Mouse (Mus musculus) urinary bladder, postnatal 25 days (tissue): ENCODE results near the gene Ror1.

ENCODE experiments used
- DNase-seq: peaks from one replicate; pipeline ENCODE4 v3.0.0; 2022; ENCODE audit warnings: low spot score

The Ror1 gene

GRCm38 (mm10) chr4:100315066-100315465, 219.5 kb downstream of the Ror1 start:
- DNase-seq = no peak

DNA sequence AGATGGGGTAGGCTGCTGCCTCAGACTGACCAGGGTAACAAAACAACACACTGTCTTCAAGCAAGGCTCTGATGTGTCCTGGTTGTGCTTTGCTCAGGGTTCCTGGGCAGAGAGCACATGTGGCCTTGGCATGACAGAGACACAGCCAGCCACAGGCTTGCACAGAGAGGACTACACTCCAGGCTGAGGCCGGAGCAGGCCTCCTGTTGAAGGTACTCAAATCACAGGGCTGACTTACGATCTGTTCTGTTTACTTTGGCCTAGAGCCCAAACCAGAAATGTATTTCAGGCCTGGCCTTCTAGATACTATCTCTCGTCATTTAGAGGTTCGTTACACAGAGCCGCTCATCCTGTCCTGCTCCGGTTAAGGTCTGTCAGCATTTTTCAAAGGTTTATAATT, 226.2 kb downstream of the Ror1 start:
- DNase-seq = peak; percentile 18

DNA sequence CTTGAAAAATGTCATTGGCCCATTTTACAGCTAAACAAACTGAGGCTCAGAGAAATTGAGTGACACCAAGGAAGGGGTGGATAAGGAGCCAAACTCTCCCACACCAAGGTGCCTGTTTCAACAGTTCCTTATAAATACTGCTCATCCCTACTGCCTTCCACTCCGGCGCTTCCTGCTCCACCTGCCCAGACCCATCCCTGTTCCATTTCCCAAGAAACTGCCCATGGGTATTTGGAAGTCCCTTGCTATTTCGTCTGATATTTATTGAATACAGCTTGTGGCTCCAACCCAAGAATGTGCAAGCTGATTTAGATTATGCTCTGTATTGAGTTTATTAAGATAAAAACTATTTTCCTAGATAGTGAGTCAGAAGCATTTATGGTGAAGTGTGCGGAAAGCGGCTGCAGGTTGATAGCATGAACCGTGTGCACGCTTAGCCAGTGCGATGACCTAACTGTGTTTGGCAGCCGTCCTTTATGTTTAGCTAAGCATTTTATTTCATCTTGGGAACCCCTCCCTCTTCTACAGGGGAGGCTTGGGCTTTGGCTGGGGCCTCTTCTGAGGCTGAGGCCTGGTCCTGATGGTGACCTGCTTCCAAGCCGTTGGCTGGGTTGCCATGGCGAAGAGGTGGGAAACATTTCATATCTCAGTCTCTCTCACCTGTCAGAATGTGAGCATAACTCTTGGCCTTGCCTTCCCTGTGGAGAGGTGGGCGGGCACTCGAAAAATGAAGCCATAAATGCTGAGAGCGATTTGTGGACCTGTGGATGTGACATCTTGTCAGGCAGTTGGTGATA, 229.3 kb downstream of the Ror1 start:
- no peak for DNase-seq

DNA sequence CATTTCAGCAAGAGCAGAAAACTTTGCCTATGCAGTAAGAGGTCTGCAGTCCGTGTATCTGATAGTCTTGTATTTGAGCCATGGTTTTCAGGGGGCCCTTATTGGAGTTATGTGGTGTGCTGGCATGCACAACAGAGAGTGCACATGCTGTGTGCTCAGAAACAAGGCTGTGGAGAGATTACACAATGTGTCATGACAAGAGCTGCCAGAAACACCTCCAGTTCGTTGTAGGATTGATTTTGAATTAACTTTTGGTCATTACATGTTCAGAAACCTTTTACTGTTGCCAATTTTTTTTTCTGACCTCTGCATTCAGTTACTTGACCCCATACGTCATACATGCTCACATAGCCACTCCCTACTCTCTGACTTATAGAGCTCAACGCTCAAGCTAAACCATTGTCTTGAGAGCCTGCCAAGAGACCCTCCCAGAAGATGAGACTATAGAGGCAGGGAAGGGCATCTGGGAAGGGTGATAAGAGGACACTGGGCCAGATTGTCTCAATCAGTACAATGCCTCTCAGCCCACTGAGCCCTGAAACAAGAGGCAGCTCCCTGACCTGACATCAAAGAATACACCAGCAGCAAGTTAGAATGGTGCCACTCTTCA, 232.9 kb downstream of the Ror1 start:
- no peak for DNase-seq

- DNase-seq = no peak
Observed at GRCm38 (mm10) chr4:100335168-100335567, 239.6 kb downstream of the Ror1 start.

GRCm38 (mm10) chr4:100347791-100348190, 252.2 kb downstream of the Ror1 start:
- DNase-seq = no peak

- no peak for DNase-seq
Observed at GRCm38 (mm10) chr4:100350106-100350795, 254.7 kb downstream of the Ror1 start.

DNA sequence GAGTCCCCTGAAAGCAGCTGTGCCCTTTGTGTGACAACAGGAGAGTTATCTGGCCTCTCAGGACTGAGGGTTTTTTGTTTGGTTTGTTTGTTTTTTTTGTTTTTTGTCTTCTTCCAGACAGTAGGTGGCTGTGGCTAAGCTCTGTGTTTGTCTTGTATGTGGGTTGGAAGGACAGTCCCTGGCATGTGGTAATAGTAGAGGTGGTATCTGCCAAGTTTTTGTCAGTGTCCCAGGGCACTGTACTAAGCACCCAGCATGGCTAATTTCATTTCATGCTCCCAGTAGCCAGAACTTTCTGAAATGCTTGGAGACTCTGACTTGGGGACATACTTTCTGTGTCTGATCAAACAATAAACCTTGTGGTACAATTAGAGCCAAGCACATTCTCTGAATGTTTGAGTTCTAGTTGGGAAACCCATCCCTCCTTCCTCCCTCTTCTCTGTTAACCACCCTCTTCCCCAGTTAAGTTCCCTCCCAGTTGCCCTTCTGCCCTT, 256.3 kb downstream of the Ror1 start:
- no peak for DNase-seq

DNA sequence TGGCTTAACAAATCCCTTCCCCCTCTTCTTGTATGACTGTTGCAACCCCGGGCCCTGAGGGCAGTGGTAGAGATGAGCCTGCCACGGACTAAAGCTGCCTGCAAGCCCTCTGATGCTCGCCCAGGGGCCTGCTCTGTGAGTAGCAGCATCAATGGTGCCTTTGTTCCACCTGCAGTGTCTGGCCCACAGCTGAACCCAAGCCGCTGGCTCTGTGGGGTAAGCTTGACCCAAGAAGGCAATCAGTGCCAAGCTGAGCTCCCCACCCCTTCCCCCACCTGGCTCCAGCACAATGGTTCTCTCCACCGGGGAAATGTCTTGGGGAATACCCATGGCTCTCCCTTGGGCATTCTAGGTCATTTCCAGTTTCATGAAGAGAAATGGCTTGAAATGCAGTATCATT, 260.0 kb downstream of the Ror1 start:
- DNase-seq = no peak

DNA sequence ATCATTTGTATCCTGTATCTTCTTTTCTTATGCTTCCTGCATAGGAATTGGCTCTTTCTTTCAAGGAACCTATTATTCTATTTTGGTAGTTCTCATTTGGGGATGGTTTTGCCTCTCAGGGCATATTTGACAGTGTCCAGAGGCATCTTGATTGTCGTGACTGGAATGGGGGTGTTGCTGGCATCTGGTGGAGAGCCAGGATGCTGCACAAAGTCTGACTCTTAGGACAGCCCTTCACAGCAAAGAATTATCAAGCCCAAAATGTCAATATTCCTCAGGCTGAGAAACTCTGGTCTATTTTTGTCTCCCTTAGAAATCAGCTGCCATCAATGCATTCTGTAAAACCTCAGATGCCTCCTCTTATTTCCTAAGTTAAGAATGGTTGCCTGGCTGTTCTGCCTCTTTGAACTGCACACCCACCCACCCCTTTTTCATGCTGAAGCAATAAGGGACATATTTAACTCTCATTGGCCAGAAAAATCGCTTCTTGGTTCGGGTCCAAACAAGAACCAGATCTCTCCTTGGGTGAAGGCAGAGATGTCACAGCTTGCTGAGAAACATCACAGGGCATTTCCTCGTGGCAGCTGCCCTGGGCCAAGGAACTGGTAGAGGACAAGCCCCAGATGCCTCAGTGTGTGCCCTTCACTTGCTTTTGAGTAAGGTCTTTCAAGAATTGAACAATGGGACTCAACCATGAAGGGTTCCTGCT, 262.4 kb downstream of the Ror1 start:
- no peak for DNase-seq

DNA sequence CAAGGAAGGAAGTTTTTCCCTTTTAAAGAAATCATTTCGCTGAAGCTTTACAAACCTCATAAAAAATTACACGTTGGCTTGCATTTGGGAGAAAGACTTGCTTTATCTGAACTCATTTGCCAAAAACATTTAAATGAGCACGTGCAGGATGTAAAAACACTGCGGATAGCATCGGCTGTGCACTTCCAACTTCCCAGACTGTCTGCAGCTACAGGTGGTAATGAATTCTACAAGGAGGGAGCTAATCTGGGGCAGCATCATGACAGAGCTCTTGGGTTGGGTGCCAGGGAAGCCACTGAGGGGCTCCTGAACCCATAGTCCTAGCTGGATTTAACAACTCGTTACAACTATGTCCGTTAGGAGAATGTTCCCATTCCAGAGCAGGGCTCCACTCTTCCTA, 268.1 kb downstream of the Ror1 start:
- DNase-seq = no peak

GRCm38 (mm10) chr4:100368691-100369090, 273.1 kb downstream of the Ror1 start:
- DNase-seq = no peak

- no peak for DNase-seq
Observed at GRCm38 (mm10) chr4:100369541-100370174, 274.1 kb downstream of the Ror1 start.

GRCm38 (mm10) chr4:100372806-100373205, 277.2 kb downstream of the Ror1 start:
- no peak for DNase-seq

GRCm38 (mm10) chr4:100373780-100374179, 278.2 kb downstream of the Ror1 start:
- no peak for DNase-seq

DNA sequence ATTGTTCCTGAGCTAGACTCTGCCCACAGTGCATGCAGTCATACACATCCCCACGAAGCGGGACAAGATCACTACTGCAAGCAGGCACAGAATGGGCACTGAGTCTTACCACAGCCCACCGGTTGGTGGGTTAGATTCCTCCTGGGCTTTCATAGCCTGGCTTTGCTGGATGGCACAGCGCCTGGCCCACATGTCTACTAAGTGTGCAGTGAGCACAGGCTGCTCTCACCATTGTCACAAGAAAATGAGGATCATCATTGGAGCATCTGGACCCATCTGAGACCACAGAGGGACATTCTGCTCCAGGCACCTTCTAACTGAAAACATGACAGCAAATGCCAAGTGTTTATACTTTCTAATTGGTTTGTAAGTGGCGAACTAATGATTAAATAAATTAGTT, 279.7 kb downstream of the Ror1 start:
- no peak for DNase-seq

GRCm38 (mm10) chr4:100376163-100376562, 280.6 kb downstream of the Ror1 start:
- no peak for DNase-seq

DNA sequence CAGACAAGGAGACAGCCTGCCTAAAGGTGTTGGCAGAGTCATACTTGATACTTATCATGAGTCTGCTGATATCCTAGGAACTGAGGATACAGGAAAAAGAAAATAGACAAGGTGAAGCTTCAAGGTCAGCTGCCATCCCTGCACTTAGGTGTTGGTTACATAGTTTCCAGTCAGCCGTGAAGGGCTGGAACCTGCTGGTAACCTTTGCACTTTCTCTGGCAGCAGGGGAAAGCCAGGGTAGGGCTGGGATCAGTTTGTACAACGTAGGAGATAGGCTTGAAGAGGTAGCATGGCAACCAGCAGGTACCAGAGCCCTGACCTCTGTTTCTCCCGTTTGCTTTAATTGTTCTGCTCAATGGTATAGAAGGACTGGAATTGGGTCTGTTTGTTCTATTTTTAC, 281.6 kb downstream of the Ror1 start:
- DNase-seq = no peak

- DNase-seq = no peak
Observed at GRCm38 (mm10) chr4:100377996-100378395, 282.4 kb downstream of the Ror1 start.

DNA sequence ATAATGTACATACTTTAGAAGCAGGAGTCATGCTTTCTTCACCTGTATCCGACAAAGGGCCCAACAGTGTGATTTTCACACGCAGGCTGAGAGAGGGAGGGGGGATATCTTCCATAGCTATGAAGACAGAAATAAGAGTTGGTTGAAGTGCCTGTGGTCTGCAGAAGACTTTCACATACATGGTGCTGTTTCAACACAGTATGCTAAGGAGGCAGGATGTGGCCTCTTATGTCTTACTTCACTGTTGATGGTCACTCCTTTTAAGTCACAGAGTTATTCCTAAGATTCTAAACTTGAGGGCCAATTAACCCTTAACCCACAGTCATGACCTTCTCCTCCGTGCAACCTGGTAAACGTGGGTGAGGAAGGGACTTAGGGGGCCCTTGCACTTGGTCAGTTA, 286.2 kb downstream of the Ror1 start:
- no peak for DNase-seq

DNA sequence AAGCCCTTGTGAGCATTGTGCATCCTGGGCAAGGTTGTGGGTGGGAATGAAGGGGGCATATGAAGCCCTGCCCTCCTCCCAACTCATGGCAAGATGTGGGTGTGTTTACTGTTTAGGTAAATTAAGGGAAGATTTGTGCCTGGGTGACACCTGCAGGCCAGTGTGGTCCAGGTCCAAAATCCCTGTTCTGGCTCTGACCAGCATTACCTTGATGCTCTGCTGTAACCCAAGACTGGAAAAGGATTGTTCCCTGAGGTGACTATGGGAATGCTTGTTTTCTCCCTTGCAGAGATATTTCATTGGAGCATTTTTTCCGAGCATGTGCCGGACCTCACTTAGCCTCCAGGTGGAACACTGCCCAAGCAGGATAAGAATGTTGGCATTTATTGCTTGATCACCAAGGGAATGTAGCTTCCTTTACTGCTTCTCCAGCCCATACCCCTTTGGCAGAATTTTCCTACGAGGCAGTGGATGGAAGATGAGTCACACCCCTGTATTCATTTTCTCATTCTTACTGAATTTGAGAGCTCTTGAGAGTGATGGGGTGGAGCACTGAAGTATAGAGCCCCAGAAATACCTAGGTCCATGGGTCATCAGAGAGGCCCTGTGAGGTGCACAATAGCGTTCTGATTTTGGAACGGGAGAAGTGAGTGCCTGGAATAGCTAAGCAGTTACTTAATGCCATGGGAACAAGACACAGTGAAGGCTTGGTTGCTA, 290.8 kb downstream of the Ror1 start:
- DNase-seq = no peak
